In the genomic region with DNA sequence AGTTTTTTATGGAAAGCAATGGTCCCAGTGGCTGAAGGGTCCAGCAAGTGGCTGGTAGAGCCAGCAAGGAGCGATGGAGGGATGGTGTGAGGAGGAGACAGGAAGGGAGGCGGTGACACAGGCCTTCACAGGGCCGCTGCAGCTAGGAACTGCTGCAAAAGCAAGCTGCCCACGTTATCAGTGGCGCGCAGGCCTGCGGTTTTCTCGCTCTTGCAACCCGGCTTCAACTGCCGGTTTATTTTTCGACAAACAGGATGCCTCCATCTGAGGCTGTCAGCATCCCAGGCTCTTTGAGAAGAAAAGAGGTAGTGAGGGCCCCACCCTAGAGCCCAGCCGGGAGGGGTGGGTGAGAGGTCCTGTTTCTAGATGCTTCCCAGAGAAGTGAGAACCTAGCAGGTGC, we compare ENCODE assay signal across 9 mouse cellular contexts. TPM values are rescaled to one million over a fixed set of nuclear protein-coding genes. Genes with fewer than 3 reads are reported as not detected.
DNase-seq lines count a peak whose midpoint lies in the region; ATAC-seq and TF ChIP-seq lines count a peak whose summit lies in the region.
"Had no signal": no experiment of that assay in that cellular context is flagged by ENCODE, and none has a peak within 500 bp of the region (broad histone marks: within the 10 kb centered on the region; RNA-seq: fewer than 3 reads in every experiment).

No protein-coding gene starts in this region.

- H3K27ac ChIP-seq in midbrain, embryonic 14.5 days (replicated peaks; ENCODE audit: low read depth, low read length), result no peak overlapping the region

- no peak for TF ChIP-seq CTCF in lung, adult 2 months (IDR thresholded peaks at IDR 0.05; ENCODE audit: insufficient read depth, low read length)

- DNase-seq in lung, adult 18-20 months, result peak; percentile 48 to 53
- DNase-seq in lung, adult 2 months, result no peak
- peak; percentile 92 for DNase-seq in induced T-regulatory cell, adult 2 months (ENCODE audit: low read depth)
- peak; percentile 86 to 92 for DNase-seq in thymus, postnatal 36 days
- DNase-seq in midbrain, embryonic 14.5 days, result no peak
- no peak for DNase-seq in ovary, postnatal 14 days (ENCODE audit: low spot score)
- DNase-seq in testis, postnatal 14 days (ENCODE audit: low spot score), result no peak
- DNase-seq: left cerebral cortex, postnatal 4 days had no signal

- no peak for TF ChIP-seq POLR2A in lung, adult 2 months (IDR thresholded peaks at IDR 0.05; ENCODE audit: borderline replicate concordance, extremely low read depth, low read depth, low read length)

- no peaks in the 10 kb centered on the region for H3K36me3 ChIP-seq in midbrain, embryonic 14.5 days (ENCODE audit: control insufficient read depth, insufficient read depth, low read length)

- no peaks in the 10 kb centered on the region for H3K9me3 ChIP-seq in midbrain, embryonic 14.5 days (ENCODE audit: control insufficient read depth, low read length)

- ATAC-seq in megakaryocyte-erythroid progenitor cell, adult 5-6 weeks (replicated peaks; ENCODE audit: low FRiP score, low TSS enrichment, poor library complexity, severe bottlenecking), result peak; percentile 90
- ATAC-seq in midbrain, embryonic 14.5 days (ENCODE audit: low FRiP score, low TSS enrichment), result no peak

- 52% methylated on average over 12 of the region's 12 CpGs for WGBS in lung, adult 2 months
- WGBS in midbrain, embryonic 14.5 days, result 86% methylated on average over 12 of the region's 12 CpGs

- H3K4me2 ChIP-seq in midbrain, embryonic 14.5 days (ENCODE audit: low read length), result no peak overlapping the region

- H3K9ac ChIP-seq in midbrain, embryonic 14.5 days (replicated peaks; ENCODE audit: low read length), result no peak overlapping the region

- no peaks in the 10 kb centered on the region for H3K4me1 ChIP-seq in lung, adult 2 months (ENCODE audit: control insufficient read depth, insufficient read depth, low read length)
- no peaks in the 10 kb centered on the region for H3K4me1 ChIP-seq in midbrain, embryonic 14.5 days (ENCODE audit: control insufficient read depth, insufficient read depth, low read length)

- H3K27me3 ChIP-seq in midbrain, embryonic 14.5 days (ENCODE audit: control insufficient read depth, insufficient read depth, low read length), result no peaks in the 10 kb centered on the region

- H3K4me3 ChIP-seq in lung, adult 2 months (replicated peaks; ENCODE audit: extremely low read depth, low read depth, low read length), result no peak overlapping the region
- H3K4me3 ChIP-seq in midbrain, embryonic 14.5 days (replicated peaks; ENCODE audit: low read depth, low read length), result no peak overlapping the region

RNA-seq across cellular contexts. Expression of a gene that starts 24.4 kb away (rescaled TPM):
- polyA plus RNA-seq in lung, adult 2 months (2012; rRNA removed), result 32.5 and 34.0 TPM in 2 replicates
- 77.2 and 84.1 TPM in 2 replicates for total RNA-seq in megakaryocyte-erythroid progenitor cell, adult 5-6 weeks (2014; fragmentation: Nextera tagmentation)
- 16.4 and 29.1 TPM in 2 replicates for total RNA-seq in megakaryocyte-erythroid progenitor cell, adult 5-6 weeks (2017)
- 0.59 and 0.76 TPM in 2 replicates for polyA plus RNA-seq in midbrain, embryonic 14.5 days (2014; fragmentation: Nextera tagmentation; extraction: Ambion mirVana)

Comparison
In these comparisons a context has a peak if more than half of its experiments do, and no peak if none do; other contexts are left out.
1. DNase-seq: peak in lung, adult 18-20 months (2 of 2), induced T-regulatory cell, adult 2 months (single experiment) and thymus, postnatal 36 days (2 of 2); none in lung, adult 2 months (single experiment), midbrain, embryonic 14.5 days (single experiment), ovary, postnatal 14 days (single experiment) and testis, postnatal 14 days (single experiment).
2. RNA of a gene that starts 24.4 kb away (polyA plus RNA-seq): 32.5 to 34.0 TPM in lung, adult 2 months; 0.59 to 0.76 TPM in midbrain, embryonic 14.5 days; every median in the first group is over 10 times any median in the second.